Mouse (Mus musculus): ENCODE results near the gene Fosb.

The Fosb gene

GRCm38 (mm10) chr7:19309884-19310641 is at the start of gene Fosb:
Gene Fosb, minus strand, starts transcription at chr7:19310051.
- DNase-seq, result peak; percentile 98

GRCm38 (mm10) chr7:19359299-19359891 is 49.5 kb upstream of the Fosb start, which contains the start of the genes Cd3eap and Ppp1r13l:
Gene Cd3eap, minus strand, starts transcription at chr7:19359483.
Gene Ppp1r13l, plus strand, starts transcription at chr7:19359749.
- peak; percentile 91 for DNase-seq

GRCm38 (mm10) chr7:19358634-19359033 is 48.8 kb upstream of the Fosb start:
- DNase-seq, result no peak

- DNase-seq, result no peak
Measured at GRCm38 (mm10) chr7:19357381-19358375, 47.8 kb upstream of the Fosb start.

- no peak for DNase-seq
Measured at GRCm38 (mm10) chr7:19356311-19356710, 46.5 kb upstream of the Fosb start.

GRCm38 (mm10) chr7:19354991-19355390 is 45.1 kb upstream of the Fosb start:
- no peak for DNase-seq

- no peak for DNase-seq
Measured at GRCm38 (mm10) chr7:19350221-19350620, 40.4 kb upstream of the Fosb start.

- no peak for DNase-seq
Measured at GRCm38 (mm10) chr7:19349188-19349915, 39.5 kb upstream of the Fosb start.

- DNase-seq, result peak; percentile 97
Measured at GRCm38 (mm10) chr7:19344938-19345471, 35.2 kb upstream of the Fosb start.

- DNase-seq, result no peak
Measured at GRCm38 (mm10) chr7:19344237-19344847, 34.5 kb upstream of the Fosb start, which contains the start of gene Ercc1. Gene Ercc1, plus strand, starts transcription at chr7:19344778.

GRCm38 (mm10) chr7:19343210-19343808 is 33.5 kb upstream of the Fosb start:
- DNase-seq, result peak; percentile 85

GRCm38 (mm10) chr7:19342481-19343027 is 32.7 kb upstream of the Fosb start:
- DNase-seq, result peak; percentile 92

- DNase-seq, result no peak
Measured at GRCm38 (mm10) chr7:19341761-19342409, 32.0 kb upstream of the Fosb start.

GRCm38 (mm10) chr7:19341250-19341649 is 31.4 kb upstream of the Fosb start:
- no peak for DNase-seq

GRCm38 (mm10) chr7:19338596-19338995 is 28.7 kb upstream of the Fosb start:
- no peak for DNase-seq

GRCm38 (mm10) chr7:19338060-19338459 is 28.2 kb upstream of the Fosb start:
- peak; percentile 55 for DNase-seq

- DNase-seq, result no peak
Measured at GRCm38 (mm10) chr7:19337122-19337521, 27.3 kb upstream of the Fosb start.

GRCm38 (mm10) chr7:19335583-19335982 is 25.7 kb upstream of the Fosb start:
- peak; percentile 44 for DNase-seq

- peak; percentile 82 for DNase-seq
Measured at GRCm38 (mm10) chr7:19332709-19333352, 23.0 kb upstream of the Fosb start.

- no peak for DNase-seq
Measured at GRCm38 (mm10) chr7:19331910-19332309, 22.1 kb upstream of the Fosb start.
